Mouse (Mus musculus): ENCODE data around the gene Znhit1.

- TF ChIP-seq CTCF (IDR thresholded peaks at IDR 0.05; ENCODE audit: extremely low read depth, insufficient read depth, low read length) (peak; percentile 73), POLR2A (IDR thresholded peaks at IDR 0.05; ENCODE audit: extremely low read depth, insufficient read depth, low read length) (no peak)
Observed at GRCm38 (mm10) chr5:136970703-136971102, 17.1 kb downstream of the Znhit1 start.
